Mouse (Mus musculus) megakaryocyte, embryonic 14.5 days (primary cell): Measurements from ENCODE around the gene Eml5.

Experiments
- FLI1 ChIP-seq: IDR thresholded peaks from 2 replicates; pipeline ENCODE4 v1.6.1; 2012; ENCODE audit warnings: low read length, inconsistent platforms, mixed read lengths
- GATA1 ChIP-seq: IDR thresholded peaks from 3 replicates; pipeline ENCODE4 v1.6.1; 2012; ENCODE audit warnings: mixed read lengths, low read length, inconsistent platforms, borderline replicate concordance

DNA sequence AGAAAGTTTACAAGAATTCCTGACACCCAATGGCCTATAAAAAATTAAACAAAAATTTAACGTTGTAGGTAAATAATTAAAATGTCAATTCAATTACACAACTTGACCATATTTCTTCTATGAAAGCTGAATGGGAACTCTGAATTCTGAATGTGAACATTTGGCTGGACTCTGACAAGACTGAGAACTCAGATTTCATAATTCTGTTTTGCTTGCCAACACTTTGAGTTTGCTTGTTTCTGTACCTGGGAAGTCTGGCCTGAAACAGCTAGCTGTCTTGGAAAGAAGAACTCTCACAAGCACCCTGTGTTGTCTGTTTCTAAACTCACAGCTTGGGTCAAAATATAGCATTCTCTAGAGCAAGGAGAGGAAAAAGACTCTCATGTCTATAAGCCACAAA, 67.4 kb downstream of the Eml5 start:
- TF ChIP-seq GATA1, result no peak
- TF ChIP-seq FLI1, result no peak
